Mouse (Mus musculus) frontal cortex, postnatal 25 days (tissue): ENCODE measurements around the gene E2f4.
A peak's percentile ranks its signal among the peaks of the same experiment; 100 is the strongest.

Source experiments
- DNase-seq, 2 experiments: peaks; one replicate each; pipeline ENCODE4 v3.0.0; 2022; ENCODE audit warnings: low spot score in 2 of 2

Gene E2f4

DNA sequence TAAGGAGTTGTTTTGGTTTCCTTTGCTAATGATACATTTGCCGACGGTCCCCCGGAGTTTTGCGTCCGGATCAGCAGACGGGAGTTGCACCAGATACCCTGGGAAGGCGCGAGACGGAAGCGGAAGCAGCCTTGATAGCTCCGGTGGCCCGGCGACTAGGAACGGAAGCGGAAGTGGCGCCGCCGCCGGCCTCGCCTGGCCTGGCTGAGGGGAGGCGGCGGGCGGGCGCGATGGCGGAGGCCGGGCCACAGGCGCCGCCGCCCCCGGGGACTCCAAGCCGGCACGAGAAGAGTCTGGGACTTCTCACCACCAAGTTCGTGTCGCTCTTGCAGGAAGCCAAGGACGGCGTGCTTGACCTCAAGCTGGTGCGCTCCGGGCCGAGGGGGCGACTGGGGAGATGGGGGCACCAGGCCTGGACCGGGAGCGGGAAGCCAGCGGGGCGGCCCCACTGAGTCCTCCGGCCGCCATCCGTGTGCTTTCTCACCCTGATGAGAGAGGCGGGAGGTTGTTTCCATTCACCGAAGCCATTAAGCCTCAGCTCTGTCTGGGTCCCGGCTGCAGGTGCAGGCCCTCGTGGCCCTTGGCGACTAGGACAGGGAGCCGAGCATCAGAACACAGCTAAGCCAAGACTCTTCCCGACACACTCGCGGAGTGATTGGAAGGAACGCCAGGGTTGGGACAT lies at the start of gene E2f4:
Gene E2f4 (plus strand): TSS at position 153 of the 682 bp plus-strand sequence.
- DNase-seq, result peak; percentile 72 to 89

DNA sequence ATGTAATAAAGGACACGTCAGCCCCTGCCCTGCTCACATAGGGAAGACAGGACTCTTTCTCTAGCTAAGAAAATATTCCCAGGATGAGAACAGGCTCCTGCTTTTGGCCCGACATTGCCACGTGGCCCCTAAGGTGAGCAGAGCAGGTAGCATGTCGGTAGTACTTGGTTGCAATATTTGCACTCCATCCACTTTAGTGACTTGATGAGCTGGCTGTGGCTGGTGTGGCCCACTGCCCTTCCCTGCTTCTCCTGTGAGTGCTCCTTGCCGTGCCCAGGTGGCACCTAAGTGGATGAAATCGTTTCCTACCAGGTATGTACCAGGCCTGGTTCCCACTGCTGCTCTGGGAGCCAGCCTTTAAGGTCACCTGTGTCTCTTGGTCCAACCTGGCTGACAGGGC lies 45.5 kb upstream of the E2f4 start:
- no peak for DNase-seq

DNA sequence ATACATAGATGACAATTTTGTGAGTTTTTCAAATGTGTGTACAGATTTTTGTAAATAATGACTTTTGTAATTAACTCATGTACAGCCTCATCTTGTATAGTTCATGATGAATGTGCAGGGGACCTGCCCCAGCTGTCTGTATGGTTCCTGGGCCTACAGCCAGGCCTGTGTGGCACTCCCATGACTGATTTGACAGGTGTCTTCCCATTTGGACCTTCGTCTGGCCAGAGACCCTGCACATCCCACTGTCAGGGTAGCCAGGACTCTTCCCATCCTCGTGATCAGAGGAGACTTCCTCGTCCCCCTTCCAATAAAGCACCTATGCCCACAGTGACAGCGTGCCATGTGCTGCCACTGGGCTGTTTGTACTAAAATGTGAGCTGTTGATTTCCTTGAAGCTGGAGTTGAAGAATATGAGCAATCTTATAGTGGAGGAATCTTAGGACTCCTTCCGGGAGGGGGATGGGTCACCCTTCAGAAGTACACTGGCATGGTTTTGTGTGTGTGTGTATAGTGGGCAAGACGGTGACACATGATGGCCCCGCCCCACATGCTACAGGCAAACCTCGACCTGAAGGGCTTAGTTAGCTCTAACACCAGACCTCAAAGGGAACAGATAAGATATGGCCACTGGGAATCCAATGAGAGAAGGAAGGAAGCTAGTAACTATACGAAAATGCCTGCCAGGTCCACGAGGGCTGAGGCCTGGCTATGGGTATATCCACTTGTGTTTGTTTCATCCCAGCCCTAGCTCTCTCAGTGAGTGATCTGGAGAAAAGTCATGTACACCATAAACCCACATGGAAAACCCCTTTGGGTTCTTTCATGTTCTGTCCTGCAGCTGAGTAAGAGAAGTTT lies 44.6 kb upstream of the E2f4 start:
- no peak for DNase-seq

DNA sequence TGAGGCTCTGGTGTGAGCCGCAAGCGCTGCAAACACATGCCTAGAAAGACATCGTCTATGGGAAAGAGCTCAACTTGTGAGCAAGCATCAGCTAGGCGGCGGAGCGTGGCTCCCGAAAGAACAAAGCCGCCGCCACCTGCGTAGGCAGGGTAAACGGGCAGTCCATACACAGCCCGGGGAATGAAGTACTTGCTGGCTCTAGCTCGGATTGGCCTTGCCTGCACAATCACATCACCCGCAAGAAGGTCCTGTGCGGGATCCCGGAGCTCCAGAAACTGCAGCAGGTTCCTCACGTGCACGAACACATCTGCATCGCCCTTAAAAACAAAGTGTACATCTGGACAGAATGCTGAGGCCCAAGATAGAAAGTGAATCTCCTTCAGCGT lies 43.7 kb upstream of the E2f4 start:
- no peak for DNase-seq

DNA sequence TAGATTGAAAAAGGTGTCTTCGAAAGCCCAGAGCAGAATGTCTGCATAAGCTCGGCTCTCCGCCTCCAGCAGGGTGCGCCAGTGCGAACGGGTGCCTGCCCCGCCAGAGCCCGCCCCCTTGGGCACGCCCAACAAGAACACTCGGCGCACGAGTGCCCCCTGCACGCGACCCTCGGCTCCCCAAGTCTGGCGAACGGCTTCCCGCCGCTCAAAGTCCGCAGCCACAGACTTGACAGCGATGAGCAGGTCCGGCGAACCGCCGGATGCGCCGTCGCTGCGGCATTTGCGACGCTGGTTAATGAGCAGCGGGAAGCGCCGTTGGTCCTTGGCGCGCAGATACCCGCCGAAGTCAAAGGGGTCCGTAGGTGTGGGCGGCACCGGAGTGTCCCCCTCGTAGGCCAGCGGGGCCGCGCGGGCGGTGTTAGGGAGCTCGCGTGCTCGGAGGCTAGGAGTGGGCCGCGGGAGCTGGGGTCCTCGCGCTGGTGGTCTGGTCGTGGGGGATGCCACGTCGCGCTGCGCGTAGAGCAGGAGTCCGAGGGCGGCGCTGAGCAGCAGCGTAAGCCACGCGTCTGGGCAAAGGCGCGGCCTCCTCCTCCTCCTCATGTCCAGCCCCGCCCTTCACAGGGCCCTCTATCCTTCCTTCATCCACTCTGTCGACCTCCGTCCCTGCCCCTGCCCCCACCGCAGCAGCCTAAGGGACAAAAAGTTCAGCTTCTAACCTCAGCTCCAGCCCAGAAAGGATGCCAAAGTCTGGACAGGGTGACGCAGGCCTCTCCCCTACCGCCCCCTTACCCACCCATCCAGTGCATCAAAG lies 43.1 kb upstream of the E2f4 start:
- peak; percentile 80 to 82 for DNase-seq

DNA sequence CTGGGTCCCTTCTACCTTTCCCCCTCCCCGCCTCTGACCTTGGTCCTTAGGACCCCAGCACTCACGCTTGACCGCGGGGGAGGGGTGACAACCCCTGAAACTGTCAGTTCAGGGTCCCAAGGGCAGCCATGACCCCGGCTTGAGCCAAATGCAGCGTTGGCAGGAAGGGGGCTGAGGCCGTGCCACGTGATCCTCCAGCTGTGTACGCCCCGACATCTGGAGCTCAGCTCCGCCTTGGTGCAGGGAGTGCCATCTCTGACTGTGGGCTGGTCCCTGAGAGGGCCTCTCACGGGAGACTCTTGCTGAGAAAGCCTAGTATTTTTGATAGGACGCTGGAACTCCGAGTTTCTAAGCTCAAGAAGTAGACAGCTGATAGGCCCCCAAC lies 42.5 kb upstream of the E2f4 start, which contains the start of gene B3gnt9:
Gene B3gnt9 (minus strand): TSS at position 188 of the 385 bp plus-strand sequence.
- no peak for DNase-seq

DNA sequence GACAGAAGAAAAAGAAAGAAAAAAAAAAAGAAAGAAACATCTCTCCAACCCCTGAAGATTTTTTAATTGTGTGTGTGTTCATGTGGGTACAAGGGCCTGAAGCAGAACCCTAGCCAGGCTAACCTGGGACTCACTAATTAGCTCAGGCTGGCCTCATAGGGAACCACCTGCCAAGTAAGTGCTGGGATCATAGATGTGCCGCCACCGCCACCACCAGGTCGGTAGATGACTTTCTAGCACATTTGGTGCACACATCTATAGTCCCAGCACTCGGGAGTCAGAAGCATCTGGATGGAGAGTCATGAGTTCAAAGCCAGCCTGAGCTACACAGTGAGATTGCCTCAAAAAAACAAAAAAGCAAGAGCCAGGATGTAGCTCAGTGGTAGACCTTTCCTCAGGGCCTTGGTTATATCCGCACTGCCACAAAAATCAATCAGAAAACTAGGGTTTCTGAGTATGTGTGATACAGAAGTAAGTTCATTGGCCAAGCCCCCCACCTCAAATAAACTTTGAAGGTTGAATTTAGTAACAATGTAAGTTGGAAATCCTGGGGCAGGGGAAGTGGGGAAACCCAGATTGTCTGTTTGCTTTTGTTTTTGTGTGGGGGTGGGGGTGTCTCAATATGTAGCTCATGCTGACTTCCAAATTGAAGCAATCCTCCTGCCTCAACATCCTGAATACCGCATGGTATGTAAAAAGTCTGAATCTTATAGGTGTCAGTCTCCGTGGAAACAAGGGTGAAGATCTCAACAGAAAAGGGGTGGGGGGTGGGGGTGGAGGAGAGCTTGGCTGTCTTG lies 39.9 kb upstream of the E2f4 start:
- no peak for DNase-seq

DNA sequence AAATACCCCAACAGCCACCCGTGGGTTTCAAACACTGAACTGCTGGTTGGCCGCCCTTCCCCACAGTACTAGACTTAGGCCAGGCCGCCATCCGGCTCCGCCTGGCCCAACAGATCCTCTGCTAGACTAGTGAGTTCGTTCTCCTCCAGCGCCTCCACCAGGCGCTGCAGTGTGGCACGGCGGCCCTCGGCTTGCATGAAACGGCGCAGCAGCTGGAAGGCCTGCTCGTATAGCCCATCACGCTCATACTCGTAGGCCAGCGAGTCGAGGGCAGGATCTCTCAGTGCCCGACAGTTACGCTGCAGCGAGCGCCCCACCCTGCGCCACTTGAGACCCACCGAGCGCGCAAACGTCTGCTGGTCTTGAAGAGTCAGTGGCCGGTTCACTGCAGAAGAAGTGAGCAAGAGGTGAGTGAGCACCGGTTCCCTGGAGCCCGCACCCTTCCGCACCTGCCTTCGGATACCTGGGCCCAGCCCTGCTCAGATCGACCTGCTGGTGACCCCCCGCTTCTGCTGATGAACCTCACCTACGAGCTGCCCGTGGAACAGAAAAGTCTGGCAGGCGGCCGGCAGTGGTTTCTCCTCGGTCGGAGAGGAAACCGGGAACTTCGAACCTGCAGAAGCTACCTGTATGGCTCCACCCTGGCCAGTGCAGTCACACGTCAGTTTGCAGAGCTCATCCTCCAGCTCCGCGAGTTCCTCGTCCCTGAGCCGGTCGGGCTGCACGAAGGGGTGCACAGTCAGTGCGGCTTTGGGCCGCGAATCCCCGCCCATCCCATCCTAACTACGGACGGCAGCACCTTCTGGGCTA lies 38.3 kb upstream of the E2f4 start:
- DNase-seq, result no peak

DNA sequence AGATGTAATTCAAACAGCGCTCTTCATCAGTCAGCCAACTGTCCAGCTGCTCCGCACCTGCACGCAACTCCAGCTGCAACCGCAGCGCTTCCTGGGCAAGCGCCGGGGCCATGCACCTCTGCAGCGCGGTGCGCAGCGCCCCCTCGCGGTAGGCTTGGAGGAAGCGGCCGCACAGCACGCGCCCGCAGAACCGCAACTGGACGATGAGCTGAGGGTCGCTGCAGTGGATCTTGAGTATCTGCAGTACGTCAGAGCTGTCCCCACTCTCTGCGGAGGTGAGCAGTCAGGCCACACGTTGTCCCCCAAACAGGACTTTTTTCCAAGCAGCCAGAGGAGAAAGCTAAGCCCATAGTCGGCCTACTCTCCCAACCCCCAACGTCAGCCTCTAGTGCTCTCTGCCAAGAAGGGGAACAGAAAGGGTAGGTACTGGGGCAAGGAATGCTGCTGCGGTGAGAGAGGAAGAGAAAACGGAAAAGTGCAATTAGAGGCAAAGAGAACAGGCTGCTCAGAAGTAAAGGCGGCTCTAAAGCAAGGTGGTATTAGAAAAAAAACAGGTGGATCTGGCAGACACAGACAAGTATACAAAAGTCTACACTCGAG lies 37.6 kb upstream of the E2f4 start:
- DNase-seq, result peak; percentile 56 to 63

DNA sequence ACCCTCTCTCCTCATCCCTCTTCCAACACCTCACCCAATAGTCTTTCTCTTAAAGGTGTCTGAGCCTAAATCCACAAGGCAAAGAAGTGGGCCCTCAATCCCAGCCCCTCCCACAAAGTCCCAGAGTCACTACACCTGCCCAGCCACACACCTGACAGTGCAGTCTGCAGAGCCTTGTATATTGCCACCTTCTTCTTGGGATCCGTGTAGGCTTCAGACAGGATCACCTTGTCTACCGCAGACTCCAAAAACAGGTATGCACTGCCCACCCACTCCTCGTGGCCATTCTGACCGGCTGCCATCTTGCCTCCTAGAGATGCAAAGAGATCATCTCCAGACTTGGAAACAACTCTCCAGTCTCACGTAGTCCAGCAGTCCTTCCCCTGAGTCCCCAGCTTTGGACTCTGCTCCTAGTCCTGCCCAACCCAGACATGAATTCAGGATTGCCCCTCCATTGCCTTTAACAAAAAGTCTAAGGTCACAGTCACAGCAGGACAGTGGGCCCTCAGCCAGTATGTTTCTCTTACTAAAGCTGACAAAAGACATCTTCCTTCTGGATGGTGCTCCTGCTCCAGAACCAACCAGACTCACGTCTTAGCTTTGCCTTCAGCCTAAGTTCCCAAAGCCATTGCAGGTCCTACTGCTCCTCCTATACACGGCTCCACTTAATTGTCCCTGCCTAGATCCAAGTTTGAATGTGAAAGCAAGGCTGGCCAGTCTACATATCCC lies 36.9 kb upstream of the E2f4 start:
- no peak for DNase-seq

DNA sequence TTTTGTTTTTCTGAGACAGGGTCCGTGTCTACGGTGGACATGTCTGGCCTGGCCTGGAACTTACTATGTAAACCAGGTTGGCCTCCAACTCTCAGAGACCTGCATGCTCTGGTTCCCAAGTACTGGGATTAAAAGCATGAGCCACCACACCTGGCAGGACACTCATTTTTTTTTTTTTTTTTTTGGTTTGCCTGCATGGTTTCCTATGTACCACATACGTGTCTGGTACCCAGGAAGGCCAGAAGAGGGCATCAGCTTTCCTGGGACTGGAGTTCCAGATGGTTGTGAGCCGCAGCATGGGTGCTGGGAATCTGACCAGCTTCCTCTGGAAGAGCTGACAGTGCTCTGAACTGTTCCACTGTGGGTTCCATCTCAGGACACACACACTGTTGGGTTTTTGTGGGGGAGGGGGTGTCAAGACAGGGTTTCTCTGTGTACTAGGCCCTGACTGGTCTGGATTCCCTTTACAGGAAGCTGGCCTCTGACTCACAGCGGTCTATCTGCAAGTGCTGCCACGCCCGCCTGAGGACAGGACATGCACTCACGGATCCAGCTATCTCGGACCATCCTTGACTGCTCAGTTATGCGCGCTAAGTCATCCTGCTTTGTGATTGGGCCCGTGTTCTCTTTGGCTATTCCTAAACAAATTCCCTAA lies 36.0 kb upstream of the E2f4 start:
- DNase-seq, result no peak

DNA sequence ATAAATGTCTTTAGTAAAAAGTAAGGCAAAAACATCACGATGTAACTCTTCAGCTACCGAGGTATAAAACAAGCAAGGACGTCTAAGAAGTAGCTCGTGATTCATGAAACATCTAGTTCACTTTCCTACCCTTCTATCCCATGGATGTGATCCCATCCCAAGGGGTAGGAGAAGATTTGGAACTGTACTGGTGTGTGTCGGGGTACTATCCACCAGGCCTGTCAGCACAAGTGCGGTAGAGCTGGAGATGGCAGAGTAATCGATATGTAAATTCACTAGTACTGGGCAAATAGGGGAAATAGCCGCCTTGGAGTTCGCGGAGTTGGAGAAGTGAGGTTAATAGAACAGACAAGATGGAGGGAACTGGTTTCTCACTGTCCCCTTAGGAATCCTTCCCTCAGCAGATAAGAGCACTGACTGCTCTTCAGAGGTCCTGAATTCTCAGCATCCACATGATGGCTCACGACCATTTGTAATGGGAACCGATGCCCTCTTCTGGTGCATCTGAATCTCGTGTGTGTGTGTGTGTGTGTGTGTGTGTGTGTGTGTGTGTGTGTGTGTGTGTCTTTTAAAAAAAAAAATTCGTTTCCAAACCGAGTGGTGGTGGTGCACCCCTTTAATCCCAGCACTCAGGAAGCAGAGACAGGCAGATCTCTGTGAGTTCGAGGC lies 34.1 kb upstream of the E2f4 start:
- DNase-seq, result no peak

DNA sequence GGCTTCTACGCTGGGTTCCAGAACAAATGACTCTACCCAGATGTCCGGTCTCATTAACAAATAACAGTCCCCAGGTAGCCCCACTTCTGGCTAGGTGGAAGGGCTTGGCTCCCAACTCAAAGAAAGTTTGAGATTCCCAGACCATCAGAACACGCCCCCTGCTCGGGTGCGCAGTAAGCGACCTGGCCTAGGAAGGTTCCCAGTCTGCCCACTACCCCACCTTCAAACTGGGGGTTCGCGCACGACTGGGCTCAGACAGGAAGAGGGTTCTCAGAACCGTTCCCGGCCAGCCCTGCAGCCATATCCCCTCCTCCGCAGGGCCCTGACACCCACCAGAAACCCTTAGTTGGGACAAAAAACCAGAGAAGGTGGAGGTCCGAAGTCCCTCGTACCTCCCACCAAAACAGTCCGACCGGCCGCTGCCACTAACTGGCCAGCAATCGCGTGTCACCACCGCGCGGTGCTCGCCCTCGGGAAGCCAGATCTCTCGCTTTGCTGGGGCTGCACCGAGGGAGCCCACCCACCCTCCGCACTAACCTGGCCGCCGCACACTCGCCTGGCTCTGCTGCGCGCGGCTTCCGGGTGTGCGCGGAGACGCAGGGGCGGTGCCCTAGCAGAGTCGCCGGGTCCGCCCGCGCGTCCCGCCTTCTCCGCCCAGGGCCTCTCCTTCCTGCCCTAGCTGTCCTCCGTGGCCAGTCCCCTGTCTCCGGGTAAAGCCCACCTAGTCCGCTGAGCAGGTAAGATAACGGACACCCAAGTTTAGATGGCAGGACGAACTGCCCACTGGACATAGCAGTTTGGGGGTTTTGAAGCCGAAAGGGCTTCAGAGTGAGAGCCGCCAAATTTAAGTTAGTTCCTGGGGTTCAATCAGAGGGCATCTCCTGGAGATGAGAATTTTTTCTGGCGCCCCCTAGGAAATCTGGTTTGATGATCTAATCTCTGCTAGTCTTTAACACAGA lies 33.2 kb upstream of the E2f4 start, which contains the start of the genes Tradd and Fbxl8:
Gene Tradd (minus strand): TSS at position 586 of the 959 bp plus-strand sequence.
Gene Fbxl8 (plus strand): TSS at position 625 of the 959 bp plus-strand sequence.
- DNase-seq, result no peak

DNA sequence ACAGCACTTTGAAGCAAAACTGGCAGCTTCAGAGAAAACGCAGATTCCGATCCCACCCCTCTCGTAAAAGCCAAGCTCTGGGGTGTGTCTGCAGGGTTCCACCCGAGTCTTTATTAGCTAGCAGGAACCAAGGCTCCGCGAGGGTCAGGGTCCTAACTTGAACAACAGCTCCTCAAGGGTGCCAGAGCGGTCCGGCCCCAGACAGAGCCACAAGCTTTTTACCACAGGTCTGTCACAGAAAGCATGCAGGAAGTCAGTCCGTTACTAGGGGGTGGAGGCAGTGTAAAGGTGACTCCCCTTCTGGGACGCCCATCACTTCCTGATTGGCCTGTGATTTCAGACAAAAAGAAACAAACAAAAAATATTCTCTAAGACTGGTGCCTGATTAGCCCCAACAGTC lies 32.3 kb upstream of the E2f4 start:
- DNase-seq, result no peak

DNA sequence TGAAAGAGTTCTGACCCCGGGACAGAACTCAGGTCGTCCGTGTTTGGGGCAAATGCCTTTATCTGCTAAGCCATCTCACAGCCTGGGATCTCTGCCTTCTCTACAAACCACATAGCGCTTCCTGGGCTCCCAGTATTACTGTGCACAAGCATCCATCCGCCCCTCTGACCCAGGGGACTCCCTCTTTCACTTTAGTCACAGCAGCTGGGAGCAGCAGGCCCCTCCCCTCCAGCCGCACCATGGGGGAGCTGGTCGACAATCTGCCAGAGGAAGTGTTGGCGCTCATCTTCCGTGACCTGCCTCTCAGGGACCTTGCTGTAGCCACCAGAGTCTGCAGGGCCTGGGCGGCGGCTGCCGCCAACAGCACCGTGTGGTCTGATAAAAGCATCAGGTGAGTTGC lies 30.7 kb upstream of the E2f4 start:
- no peak for DNase-seq

DNA sequence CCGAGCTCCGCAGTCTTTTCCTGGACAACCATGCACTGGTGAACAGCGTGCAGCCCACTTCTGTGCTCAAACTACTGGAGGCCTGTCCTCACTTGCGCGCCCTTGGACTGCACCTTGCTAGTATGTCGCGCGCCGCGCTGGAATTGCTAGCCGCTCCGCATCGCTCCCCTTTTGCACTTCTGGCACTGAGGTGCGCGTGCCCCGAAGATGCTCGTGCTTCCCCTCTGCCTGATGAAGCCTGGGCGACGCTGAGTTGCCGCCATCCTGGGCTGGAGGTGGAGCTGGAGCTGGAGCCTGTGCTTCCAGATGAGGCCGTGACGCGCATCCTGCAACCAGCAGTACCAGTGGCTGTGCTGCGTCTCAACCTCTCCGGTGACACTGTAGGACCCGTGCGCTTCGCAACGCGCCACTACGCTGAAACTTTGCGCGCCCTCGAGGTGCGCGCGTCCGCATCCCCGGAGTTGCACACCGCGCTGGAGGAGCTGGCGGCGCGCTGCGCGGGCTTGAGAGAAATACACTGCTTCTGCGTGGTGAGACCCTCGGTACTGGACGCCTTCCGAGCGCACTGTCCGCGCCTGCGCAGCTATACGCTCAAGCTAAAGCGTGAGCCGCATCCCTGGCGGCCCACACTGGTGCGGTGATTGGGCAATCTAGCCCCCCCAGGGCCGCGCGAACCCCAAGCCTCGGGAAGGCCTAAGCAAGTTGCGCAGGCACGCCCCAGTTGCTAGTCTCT lies 29.0 kb upstream of the E2f4 start:
- DNase-seq, result peak; percentile 61 to 71
